Mouse (Mus musculus) megakaryocyte, adult 5-6 weeks (primary cell): ENCODE data around the gene Gsc2. TPM values are rescaled to one million over a fixed set of nuclear protein-coding genes. Genes with fewer than 3 reads are reported as not detected.
"Not testable (repeated sequence)": the region's sequence is repeated elsewhere in the genome, so short reads cannot be mapped to it uniquely, and the experiment has no call there.

ENCODE experiments used
- ATAC-seq: 2 replicates; pipeline ENCODE4 v1.8.0; 2016; ENCODE audit warnings: mild to moderate bottlenecking, inconsistent platforms; ENCODE audit not compliant: poor library complexity, severe bottlenecking
- total RNA-seq, 2 experiments: library from RNA; stranded (forward) in 1 of 2; stranded (reverse) in 1 of 2; fragments of 153-499, 151-499 nt in 1 of 2; fragments of 221-1000, 200-1000 nt in 1 of 2; gene quantifications; 2 replicates each; pipeline versions ENCODE4 v1.2.3 to v1.2.4; 2015 to 2017

The Gsc2 gene
- total RNA-seq (2015): not detected in 2 replicates
- not detected in 2 replicates for total RNA-seq (2017)

- ATAC-seq: no peak
These were observed at the start of gene Gsc2 for GRCm38 (mm10) chr16:17914307-17915249. TSS of gene Gsc2 (minus strand) at chr16:17915059.

- ATAC-seq: no peak
These were observed 47.2 kb upstream of the Gsc2 start for GRCm38 (mm10) chr16:17962091-17962490.

DNA sequence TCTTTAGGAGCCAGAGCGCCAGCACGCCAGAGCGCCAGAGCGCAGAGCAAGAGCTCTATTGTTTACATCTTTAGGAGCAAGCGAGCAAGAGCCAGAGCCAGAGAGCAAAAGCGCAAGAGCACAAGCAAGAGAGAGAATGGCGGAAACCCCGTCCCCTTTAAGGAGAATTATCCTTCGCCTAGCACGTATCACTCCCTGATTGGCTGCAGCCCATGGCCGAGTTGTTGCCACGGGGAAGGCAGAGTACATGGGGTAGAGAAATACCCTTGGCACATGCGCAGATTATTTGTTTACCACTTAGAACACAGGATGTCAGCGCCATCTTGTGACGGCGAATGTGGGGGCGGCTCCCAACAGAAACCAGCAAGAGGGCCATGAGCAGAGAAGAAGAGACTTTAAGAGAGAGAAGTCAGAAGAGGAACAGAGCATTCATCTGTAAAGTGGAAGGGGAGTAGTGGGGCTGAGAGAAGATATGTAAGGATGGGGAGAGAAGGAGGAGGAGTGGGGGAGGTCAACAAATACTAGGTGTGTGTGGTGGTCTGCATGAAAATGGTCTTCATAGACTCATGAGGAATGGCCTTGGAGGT, 41.3 kb upstream of the Gsc2 start:
- not testable (repeated sequence) for ATAC-seq

GRCm38 (mm10) chr16:17951618-17952017, 36.8 kb upstream of the Gsc2 start:
- no peak for ATAC-seq

- ATAC-seq: no peak
These were observed 35.2 kb upstream of the Gsc2 start for GRCm38 (mm10) chr16:17950068-17950467.

DNA sequence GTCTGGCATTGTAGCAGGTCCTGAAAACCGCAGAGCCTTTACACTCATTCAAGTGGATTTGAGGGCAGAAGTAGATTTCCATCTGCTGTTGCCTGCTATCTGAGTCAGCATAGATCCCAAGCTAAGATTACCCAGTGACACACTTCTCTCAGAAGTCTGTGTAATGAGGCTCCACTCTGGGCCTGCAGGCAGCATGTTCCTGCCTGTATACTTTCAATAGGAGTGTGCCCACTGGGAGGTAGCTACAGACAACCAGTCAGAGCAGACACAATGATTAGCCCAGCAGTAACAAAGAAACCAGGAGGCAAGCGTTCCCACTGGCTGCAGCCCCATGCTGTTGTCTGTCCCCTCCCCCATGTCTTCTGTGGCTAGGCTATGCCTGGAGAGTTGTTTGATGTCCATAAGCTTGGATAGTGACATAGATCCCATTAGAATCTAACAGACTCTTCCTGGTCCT, 34.6 kb upstream of the Gsc2 start:
- ATAC-seq: peak; percentile 47

DNA sequence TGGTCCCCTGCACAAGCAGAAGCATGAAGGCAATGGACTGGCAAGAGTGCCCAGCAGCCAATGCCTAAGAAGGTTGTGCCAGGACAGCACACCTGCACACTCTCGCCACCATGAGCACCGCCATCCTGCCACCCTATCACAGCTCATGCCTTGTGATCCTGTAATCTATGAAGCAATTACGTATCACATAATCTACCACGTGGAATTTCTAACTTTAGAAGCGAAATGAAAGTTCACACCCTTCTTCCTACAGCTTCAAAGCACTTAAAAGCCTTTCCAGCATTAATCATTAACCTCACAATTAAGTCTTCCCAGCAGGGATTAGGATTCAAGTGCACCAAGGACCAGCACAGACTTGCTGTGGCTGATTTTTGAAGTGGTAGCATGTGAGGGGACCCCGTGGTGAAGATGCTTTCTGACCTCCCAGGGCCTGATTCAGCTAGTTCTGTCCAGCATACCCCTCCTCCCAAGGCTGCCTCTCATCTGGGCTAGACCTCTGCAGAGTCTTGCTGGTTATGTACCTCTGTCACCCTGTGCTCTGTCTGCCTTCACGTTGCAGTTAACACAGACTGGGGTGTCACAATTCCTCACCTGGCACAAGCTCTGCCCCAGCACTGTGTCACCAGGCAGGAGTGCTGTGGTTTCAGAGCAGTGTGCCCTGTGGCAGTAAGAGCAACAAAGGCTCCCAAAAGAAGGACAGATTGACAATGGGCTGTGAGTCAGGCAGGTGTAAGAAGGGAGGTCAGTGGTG, 30.4 kb upstream of the Gsc2 start:
- no peak for ATAC-seq

- no peak for ATAC-seq
These were observed 28.6 kb upstream of the Gsc2 start for GRCm38 (mm10) chr16:17943466-17943865.

- 0 out of 2 replicates have a peak, but pooled peaks have one; percentile 4 for ATAC-seq
These were observed 24.4 kb upstream of the Gsc2 start for GRCm38 (mm10) chr16:17939255-17939751.

GRCm38 (mm10) chr16:17938821-17939220, 24.0 kb upstream of the Gsc2 start:
- peak; percentile 96 for ATAC-seq

DNA sequence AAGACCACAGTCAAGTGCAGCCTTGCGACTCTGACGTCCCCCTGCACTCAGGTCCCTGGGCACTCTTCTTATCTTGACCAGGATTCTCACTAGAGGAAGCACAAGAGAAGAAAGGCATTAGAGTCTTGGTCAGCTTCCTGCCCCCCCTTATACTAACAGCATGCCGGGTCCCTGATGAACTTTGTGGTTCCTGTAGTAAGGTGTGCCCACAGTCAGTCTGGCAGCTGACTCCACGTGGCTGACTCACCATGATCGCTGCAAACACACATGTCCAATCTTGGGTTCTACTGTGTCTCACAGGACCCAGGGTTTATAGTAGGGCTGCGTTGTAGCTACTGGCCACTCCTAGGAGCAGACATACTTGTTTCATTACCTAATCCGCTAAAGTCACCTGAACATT, 23.3 kb upstream of the Gsc2 start:
- 0 out of 2 replicates have a peak, but pooled peaks have one; percentile 23 for ATAC-seq

DNA sequence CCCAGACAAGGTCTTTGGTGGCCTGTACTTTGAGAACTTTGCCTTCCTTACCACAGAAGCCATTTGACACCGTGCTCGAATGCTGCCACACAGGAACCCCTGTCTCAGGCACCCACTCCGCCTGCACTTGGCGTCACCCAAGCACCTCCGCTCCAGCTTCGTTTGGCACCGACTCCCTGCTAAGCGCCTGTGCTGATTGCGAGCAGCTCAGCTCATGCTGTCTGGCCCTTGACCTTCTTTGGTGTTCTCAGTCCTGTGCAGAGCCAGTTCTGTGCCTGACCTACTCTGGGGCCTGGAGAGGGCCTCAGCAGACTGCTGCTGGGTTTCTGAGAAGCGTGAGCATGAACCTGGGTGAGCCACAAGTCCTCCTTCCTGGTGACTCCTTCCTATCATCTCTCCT, 21.9 kb upstream of the Gsc2 start:
- no peak for ATAC-seq

- no peak for ATAC-seq
These were observed 19.6 kb upstream of the Gsc2 start for GRCm38 (mm10) chr16:17934445-17934910.

DNA sequence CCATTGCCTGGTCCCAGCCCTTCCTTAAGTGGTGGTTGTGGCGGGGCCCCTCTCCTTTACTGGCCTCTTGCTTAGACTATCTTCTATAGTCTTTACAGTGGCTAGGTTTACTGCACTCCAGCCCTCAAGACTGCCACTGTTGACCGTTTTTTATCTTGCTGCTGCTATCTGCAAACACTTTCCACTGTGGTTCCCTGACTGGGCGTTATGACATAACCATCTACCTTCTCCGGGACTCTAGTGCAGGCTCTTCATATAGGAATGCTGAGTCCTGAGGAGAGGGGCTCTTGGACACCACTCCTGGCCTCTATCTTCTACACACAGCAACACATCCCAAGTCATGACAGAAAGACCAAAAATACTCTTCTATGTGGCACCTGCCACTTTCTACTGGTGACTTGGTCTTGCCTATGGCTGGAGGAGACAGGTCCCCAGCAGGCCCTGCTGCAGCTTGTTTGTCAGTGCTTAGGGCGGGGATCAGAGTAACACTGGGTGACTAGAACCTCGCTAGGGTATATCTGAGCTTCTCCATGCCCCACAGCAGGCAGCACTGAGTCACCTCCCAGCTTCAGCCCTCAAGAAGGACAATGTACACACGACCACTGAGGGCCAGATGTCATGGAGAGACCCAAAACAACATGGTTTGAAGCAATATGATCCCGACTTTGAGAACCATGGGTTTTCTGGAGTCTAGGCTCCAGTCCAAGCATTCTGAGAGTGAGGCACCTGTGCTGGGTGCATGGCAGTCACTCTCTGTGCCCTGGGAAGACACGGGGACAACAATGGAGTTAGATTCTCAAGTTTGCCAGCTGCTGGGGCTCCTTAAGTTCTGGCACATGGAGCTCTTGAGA, 19.0 kb upstream of the Gsc2 start:
- no peak for ATAC-seq

- ATAC-seq: no peak
These were observed 17.1 kb upstream of the Gsc2 start for GRCm38 (mm10) chr16:17931906-17932460.

GRCm38 (mm10) chr16:17929631-17930030, 14.8 kb upstream of the Gsc2 start:
- no peak for ATAC-seq

DNA sequence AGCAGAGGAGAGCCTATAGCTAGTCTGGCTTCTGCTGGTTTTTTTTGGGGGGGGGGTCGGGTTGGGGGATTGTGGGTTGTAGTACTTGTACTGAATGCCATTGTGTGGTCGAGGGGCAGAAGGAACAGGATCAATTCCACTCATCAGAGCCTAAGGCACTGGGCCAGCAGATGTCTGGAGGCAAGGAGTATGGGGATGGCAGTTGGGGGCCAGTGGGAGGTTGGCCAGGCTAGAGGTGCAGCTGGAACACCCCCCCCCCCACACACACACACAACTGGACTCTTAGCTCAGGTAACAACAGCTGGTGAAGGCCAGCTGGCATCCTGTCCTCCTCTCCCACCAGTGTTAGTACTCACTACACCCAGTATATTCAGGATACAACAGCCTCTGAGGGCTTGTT, 14.4 kb upstream of the Gsc2 start:
- no peak for ATAC-seq

DNA sequence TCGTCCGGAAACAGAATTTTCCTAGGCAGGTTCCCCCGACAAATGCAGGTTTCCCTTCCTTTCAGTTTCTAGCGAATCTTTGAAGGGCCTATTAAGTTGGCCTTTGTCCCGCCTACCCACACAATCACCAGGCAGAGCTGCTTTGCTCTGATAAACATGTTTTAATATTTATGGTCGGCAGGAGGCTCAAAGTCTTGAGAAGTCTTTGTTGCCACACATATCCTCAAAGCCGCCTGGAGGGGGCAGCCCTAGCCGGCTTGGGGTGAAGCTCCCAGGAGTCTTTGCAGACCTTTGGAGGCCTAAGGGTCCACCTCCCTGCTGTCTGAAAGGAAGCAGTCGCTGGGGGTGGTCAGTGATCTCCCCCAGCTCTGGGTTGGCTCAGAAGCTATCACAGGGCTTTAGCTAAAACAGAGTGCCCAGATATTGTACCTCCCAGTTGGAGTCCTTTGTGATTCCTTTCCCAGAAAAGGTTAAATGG, 13.8 kb upstream of the Gsc2 start:
- ATAC-seq: peak; percentile 82

- peak; percentile 61 for ATAC-seq
These were observed 13.3 kb upstream of the Gsc2 start, which contains the start of gene Slc25a1 for GRCm38 (mm10) chr16:17928087-17928580. TSS of gene Slc25a1 (minus strand) at chr16:17928219.
